Mouse (Mus musculus) lung, embryonic 16.5 days (tissue): ENCODE data around the gene Sgms1. TPM values are rescaled to one million over a fixed set of nuclear protein-coding genes. Genes with fewer than 3 reads are reported as not detected.
A peak's percentile ranks its signal among the peaks of the same experiment; 100 is the strongest.

Experiments
- ATAC-seq: fragments of 200-750 bp; cut with Nextera tagmentation; 2 replicates; pipeline ENCODE4 v1.8.0; 2017; ENCODE audit warnings: low read depth, mild to moderate bottlenecking, moderate library complexity
- H3K27ac ChIP-seq: fragments of 300-500 bp; sonication (generic); 2 replicates; pipeline ENCODE4 v1.5.1; 2014; ENCODE audit warnings: mild to moderate bottlenecking, control low read depth, low read length
- H3K27me3 ChIP-seq: fragments of 300-500 bp; sonication (generic); 2 replicates; pipeline ENCODE4 v1.6.1; 2014; ENCODE audit warnings: low read depth, low read length, mixed read lengths; ENCODE audit not compliant: control insufficient read depth, insufficient read depth
- H3K36me3 ChIP-seq: fragments of 300-500 bp; sonication (generic); 2 replicates; pipeline ENCODE4 v1.6.1; 2014; ENCODE audit warnings: low read length; ENCODE audit not compliant: control insufficient read depth, insufficient read depth
- H3K4me1 ChIP-seq: fragments of 300-500 bp; sonication (generic); replicated peaks from 2 replicates; pipeline ENCODE4 v1.6.1; 2014; ENCODE audit warnings: low read length, mixed read lengths; ENCODE audit not compliant: control insufficient read depth, insufficient read depth
- H3K4me2 ChIP-seq: fragments of 300-500 bp; sonication (generic); 2 replicates; pipeline ENCODE4 v1.6.1; 2014; ENCODE audit warnings: low read depth, low read length, control low read depth
- H3K4me3 ChIP-seq: fragments of 300-500 bp; sonication (generic); 2 replicates; pipeline ENCODE4 v1.5.1; 2014; ENCODE audit warnings: mild to moderate bottlenecking, low read length, control low read depth
- H3K9ac ChIP-seq: fragments of 300-500 bp; sonication (generic); 2 replicates; pipeline ENCODE4 v1.6.1; 2014; ENCODE audit warnings: low read length, control low read depth
- H3K9me3 ChIP-seq: fragments of 300-500 bp; sonication (generic); 2 replicates; pipeline ENCODE4 v1.6.1; 2016; ENCODE audit warnings: low read length; ENCODE audit not compliant: control insufficient read depth
- WGBS: fragments of 180-500 bp; shearing (Covaris S2); extraction: QIAGEN DNeasy Blood & Tissue Kit; methylation state at CpG from one replicate; pipeline ENCODE4 v1.1.7; 2014; 5-methylcytosine and 5-hydroxymethylcytosine counted together
- polyA plus RNA-seq: library from polyadenylated mRNA; unstranded; fragments of >200 nt; fragmentation: Nextera tagmentation; extraction: Ambion mirVana; gene quantifications from 2 replicates; pipeline ENCODE4 v1.2.1, GENCODE M21; 2015

Gene Sgms1
- polyA plus RNA-seq: 63.3 and 68.5 TPM in 2 replicates

DNA sequence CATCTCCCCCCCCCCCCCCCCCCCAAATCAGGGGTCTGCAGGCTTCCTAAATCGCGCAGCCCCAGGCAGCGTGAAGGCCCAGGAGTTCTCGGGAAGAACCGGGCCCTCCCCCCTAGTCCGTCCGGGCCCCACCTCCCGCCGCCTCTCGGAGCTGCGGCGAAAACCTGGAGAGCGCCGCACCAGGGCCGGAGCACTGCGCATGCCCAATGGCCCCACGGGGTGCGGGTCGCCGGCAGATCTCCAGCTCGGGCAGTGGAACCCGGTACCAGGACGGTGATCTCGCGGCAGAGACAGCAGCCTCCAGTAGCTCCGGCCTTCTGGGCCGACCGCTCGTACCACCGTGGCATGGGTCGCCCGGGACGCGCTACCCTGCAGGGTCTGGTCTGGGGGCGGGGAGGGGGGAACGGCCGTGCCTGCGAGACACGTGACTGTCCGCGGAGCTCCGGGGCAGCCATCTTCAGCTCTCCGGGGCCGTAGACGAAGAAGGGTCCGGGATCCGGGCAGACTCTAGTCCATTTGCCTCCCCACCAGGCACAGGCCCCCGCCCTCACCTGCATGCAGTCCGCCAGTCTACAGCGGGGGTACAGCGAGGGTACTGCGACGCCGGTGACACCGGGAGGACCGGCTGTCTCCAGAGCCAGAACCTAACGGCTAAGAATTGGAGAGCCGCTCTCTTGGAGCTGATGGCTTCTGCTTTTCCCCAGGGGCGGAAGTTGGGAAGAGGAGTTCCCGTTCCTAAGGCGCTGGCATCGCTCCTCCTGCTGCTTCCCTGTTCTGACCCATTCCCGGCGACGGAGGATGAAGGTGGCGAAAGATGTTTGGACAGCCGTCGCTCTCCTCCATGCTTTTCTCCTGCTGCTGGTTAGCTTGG lies at the start of gene Sgms1:
Sgms1 (minus strand) TSS at position 714 of the 871 bp plus-strand sequence.
- Histone ChIP-seq H3K27me3 (no peaks in the 10 kb centered on the region), H3K4me1 (peaks cover 22% of the 10 kb centered on the region), H3K36me3 (no peaks in the 10 kb centered on the region), H3K9me3 (peaks cover 2% of the 10 kb centered on the region), H3K4me2 (peak within 1 kb of the TSS; percentile 92), H3K27ac (peak within 1 kb of the TSS; percentile 97), H3K9ac (peak within 1 kb of the TSS; percentile 95), H3K4me3 (peak within 1 kb of the TSS; percentile 85)
- peak; percentile 95 for ATAC-seq
- WGBS: under 1% methylated on average over 68 of the region's 68 CpGs

DNA sequence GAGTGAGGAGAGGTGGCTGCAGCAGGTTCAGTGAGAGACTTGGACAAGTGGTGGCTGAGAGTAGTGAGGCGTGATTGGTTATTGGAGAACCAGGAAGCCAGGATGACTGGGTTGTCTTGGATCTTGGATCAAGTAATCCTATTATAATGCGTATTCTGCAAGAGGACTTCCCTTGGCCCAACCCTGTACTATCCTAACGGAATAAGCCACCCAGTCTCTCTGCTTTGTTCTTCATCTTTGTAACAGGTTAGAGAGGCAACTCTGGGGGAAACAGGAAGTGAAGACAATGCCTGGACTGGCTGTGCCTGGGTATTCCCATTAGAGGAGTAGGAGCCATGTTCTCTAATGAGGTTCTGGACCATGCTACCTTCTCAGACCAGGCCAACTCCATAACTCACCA lies 36.3 kb upstream of the Sgms1 start:
- Histone ChIP-seq H3K27ac (no peak overlapping the region), H3K4me2 (no peak overlapping the region), H3K36me3 (no peaks in the 10 kb centered on the region), H3K9me3 (no peaks in the 10 kb centered on the region), H3K27me3 (no peaks in the 10 kb centered on the region), H3K4me1 (no peaks in the 10 kb centered on the region), H3K9ac (no peak overlapping the region), H3K4me3 (no peak overlapping the region)
- 79% methylated on average over 3 of the region's 3 CpGs for WGBS
- no peak for ATAC-seq

DNA sequence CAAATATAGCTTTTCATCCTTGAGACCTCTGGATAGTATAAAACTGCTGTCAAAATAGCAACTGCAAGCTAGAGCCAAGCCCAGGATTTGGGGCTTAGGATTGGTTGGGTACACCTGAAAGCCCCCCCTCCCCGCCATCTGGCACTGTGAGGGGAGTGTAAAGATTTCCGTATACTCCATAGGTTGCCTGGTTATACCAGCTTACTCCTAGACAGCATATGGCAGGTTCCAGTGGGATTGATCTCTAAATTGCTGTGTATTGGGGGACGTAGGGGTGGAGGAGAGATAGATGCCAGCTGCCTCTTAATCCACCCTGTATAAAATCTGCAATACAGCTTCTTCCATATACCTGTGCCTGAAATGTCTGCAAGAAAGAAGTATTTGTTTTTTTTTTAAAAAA lies 35.2 kb upstream of the Sgms1 start:
- Histone ChIP-seq H3K4me2 (no peak overlapping the region), H3K9me3 (no peaks in the 10 kb centered on the region), H3K4me3 (no peak overlapping the region), H3K4me1 (no peaks in the 10 kb centered on the region), H3K9ac (no peak overlapping the region), H3K27ac (no peak overlapping the region), H3K36me3 (no peaks in the 10 kb centered on the region), H3K27me3 (no peaks in the 10 kb centered on the region)
- WGBS: 87% methylated on average over 3 of the region's 3 CpGs
- ATAC-seq: no peak

DNA sequence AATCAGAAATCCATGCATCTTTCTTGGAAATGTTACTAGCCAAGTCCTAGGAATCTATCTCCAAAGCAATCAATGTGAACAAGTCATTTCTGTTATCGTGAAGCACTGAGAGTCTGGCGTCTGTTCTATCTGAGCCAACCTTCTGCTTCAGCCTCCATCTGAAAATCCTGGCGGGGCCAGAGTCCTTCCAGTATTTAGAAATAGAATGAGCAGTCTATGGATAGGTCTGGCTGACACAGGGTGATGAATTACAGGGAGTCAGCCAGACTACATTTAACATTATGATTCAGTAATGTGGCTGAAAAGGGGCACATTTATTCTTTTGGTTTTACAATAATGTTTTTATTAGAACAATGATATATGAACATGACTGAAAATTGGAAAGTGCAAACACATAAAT lies 29.6 kb upstream of the Sgms1 start:
- no peak for ATAC-seq
- no peak overlapping the region for H3K4me2 ChIP-seq
- H3K4me1 ChIP-seq: no peaks in the 10 kb centered on the region
- H3K27ac ChIP-seq: no peak overlapping the region
- no peaks in the 10 kb centered on the region for H3K27me3 ChIP-seq
- no peaks in the 10 kb centered on the region for H3K9me3 ChIP-seq
- H3K4me3 ChIP-seq: no peak overlapping the region
- WGBS: 58% methylated on average over 3 of the region's 3 CpGs
- H3K9ac ChIP-seq: no peak overlapping the region
- no peaks in the 10 kb centered on the region for H3K36me3 ChIP-seq

DNA sequence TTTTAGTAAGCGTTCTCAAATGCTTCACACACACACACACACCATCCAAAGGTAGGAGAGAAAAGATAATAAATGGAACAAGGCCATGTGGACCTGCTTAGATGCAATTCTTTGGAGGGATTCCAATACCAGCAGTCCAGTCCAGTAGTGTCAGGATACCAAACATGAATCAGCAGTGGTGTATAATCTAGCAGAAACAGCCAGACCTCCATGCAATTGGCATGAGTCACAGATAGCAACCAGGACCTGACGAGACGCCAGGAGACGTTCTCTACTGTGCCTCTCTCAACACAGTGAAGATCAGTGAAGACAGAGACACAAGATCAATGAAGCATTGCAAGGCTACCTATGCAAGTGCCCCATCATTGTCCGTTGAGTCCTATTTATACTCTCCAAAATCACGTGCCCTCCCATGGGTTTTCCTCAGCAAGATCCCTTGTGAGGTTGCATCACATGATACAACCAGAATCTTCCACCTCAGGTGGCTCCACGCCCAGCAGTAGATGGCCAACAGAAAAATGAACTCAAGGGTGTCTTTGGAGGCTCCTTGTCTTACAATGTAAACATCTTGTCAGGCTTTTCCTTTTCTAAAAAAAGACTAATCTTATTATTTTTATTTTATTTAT lies 27.3 kb upstream of the Sgms1 start:
- H3K36me3 ChIP-seq: no peaks in the 10 kb centered on the region

DNA sequence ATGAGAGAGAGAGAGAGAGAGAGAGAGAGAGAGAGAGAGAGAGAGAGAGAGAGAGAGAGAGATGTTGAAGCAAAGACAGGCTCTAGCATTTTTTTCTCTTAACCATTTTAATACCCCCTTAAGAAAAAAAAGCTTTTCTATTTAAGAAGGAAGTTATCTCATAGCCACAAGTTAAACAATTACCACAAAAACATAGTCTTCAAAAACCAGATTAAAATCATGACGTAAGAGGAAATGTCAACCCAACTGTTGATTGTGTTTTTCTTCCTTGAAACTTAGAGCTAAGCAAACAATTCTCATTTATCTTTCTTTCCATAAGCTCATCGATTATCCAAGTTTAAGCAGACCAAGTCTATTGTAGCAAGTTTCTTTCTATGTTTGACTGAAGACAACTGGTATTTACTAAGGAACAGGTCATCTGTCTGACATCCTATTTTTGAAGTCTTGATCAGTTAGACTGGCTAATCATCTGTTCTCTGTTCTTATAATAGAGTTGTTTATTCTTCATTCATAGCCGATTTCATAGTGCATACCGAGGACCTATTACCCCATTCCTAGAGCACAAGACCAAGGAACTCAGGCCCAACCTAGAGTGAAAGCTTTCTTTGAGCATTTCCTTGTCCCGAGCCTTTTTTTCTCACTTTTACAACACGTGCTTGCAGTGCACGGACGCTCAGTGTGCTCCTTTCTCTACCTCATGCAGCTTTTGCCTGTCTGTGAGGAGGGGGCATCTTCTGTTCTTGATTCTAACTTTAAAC lies 20.3 kb upstream of the Sgms1 start:
- no peaks in the 10 kb centered on the region for H3K4me1 ChIP-seq
- H3K36me3 ChIP-seq: no peaks in the 10 kb centered on the region
- H3K9me3 ChIP-seq: no peaks in the 10 kb centered on the region
- no peaks in the 10 kb centered on the region for H3K27me3 ChIP-seq
- ATAC-seq: no peak
- H3K9ac ChIP-seq: no peak overlapping the region
- no peak overlapping the region for H3K27ac ChIP-seq
- H3K4me2 ChIP-seq: no peak overlapping the region
- H3K4me3 ChIP-seq: no peak overlapping the region
- WGBS: 50% methylated on average over 8 of the region's 8 CpGs

More for the DNA sequence above, 27.3 kb upstream of the Sgms1 start:
- Histone ChIP-seq H3K4me3 (no peak overlapping the region), H3K27me3 (no peaks in the 10 kb centered on the region), H3K4me1 (no peaks in the 10 kb centered on the region), H3K4me2 (no peak overlapping the region), H3K9ac (no peak overlapping the region), H3K27ac (no peak overlapping the region), H3K9me3 (no peaks in the 10 kb centered on the region)
- WGBS: 81% methylated on average over 7 of the region's 7 CpGs
- ATAC-seq: no peak

DNA sequence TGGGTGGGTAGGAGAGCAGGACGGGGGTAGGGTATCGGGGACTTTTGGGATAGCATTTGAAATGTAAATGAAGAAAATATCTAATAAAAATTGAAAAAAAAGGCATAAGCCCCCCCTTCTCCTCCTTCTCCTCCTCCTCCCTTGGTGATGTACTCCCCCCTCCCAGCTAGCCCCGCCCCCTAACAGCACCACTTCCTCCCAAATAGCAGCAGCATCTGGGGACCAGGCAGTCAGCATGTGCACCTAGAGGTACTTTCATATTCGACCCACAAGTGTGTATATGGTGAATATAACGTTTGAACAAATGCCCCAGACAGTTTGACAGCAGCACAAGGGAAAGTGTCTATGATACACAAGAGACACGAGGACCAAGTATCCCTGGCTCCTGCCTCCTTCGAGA lies 17.2 kb upstream of the Sgms1 start:
- no peaks in the 10 kb centered on the region for H3K9me3 ChIP-seq
- no peak overlapping the region for H3K27ac ChIP-seq
- 69% methylated on average over 7 of the region's 7 CpGs for WGBS
- H3K4me2 ChIP-seq: no peak overlapping the region
- no peak overlapping the region for H3K9ac ChIP-seq
- no peak overlapping the region for H3K4me3 ChIP-seq
- H3K27me3 ChIP-seq: no peaks in the 10 kb centered on the region
- ATAC-seq: no peak
- no peaks in the 10 kb centered on the region for H3K4me1 ChIP-seq
- H3K36me3 ChIP-seq: no peaks in the 10 kb centered on the region

DNA sequence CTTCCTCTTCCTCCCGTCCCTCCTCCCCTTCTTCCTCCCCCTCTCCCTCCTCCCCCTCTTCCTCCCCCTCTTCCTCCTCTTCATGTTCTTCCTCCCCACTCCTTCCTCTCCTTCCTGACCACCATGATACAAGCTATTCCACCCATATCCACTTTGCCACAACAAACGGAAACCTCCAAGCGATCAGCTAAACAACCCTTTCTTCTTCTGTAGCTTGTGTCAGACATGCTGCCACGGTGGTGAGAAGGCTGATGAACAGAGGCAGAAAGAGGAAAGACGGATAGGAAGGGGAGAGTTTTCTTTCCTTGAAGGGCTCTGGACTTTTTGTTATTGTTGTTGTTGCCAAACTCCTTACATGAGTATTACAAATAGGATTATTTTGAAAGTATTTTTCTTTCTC lies 14.9 kb upstream of the Sgms1 start:
- no peaks in the 10 kb centered on the region for H3K9me3 ChIP-seq
- ATAC-seq: no peak
- no peak overlapping the region for H3K4me3 ChIP-seq
- H3K4me1 ChIP-seq: no peaks in the 10 kb centered on the region
- 63% methylated on average over 5 of the region's 5 CpGs for WGBS
- no peaks in the 10 kb centered on the region for H3K36me3 ChIP-seq
- H3K27me3 ChIP-seq: no peaks in the 10 kb centered on the region
- H3K9ac ChIP-seq: no peak overlapping the region
- H3K27ac ChIP-seq: no peak overlapping the region
- no peak overlapping the region for H3K4me2 ChIP-seq

DNA sequence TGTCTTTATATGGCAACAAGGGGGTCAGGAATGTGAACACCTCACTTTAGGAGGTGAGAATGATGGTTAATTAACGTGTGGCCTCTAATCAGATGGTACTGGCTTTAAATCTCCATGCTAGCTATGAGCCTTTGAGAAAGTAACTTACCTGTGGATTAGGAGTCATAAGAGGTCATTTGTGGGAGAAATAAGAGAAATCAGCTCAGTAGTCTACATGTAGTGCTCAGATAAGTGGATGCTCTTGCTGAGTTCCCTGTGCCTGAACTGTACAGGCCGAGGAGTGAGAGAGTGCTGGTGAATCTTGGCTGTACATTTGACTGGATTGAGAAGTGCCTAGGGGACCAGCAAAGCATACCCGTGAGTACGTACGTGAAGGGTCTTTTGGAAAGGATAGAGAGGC lies 14.3 kb upstream of the Sgms1 start:
- Histone ChIP-seq H3K27me3 (no peaks in the 10 kb centered on the region), H3K4me3 (no peak overlapping the region), H3K27ac (no peak overlapping the region), H3K4me1 (no peaks in the 10 kb centered on the region), H3K9me3 (no peaks in the 10 kb centered on the region), H3K4me2 (no peak overlapping the region), H3K36me3 (no peaks in the 10 kb centered on the region), H3K9ac (no peak overlapping the region)
- no peak for ATAC-seq
- 84% methylated on average over 5 of the region's 5 CpGs for WGBS
